Mouse (Mus musculus): Measurements from ENCODE around the gene Phf21b.
A peak's percentile ranks its signal among the peaks of the same experiment; 100 is the strongest.
"Not testable (repeated sequence)": the region's sequence is repeated elsewhere in the genome, so short reads cannot be mapped to it uniquely, and the experiment has no call there.

Phf21b gene

GRCm38 (mm10) chr15:84856006-84856995 lies at the start of gene Phf21b:
Gene Phf21b (minus strand): TSS chr15:84856049.
- DNase-seq (ENCODE audit: low spot score), result no peak

DNA sequence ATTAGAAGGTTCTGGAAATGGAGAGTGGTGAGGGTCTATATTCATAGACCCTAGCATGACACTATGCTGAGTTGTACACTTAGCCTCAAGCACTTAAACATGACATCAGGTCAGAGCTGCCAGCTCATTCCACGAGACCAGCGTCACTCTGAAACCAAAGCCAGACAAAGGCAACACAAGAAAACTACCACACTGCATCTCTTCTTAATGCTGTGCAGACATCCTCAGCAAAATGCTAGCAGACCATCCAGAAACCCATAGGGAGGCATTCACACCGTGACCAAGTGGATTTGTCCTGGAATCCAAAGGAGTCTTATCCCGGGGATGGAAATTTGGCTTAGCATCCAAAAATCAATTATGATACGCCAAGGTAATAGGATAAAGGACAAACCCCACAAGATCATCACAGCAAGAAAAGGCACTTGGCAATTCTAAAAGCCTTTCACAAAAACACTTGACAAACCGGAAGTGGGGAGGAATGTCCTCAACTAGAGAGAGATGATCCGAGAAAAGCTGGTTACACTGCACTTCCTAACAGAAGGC lies 48.1 kb upstream of the Phf21b start:
- no peak for DNase-seq (ENCODE audit: low spot score)

GRCm38 (mm10) chr15:84898077-84898476 lies 42.2 kb upstream of the Phf21b start:
- no peak for DNase-seq (ENCODE audit: low spot score)

DNA sequence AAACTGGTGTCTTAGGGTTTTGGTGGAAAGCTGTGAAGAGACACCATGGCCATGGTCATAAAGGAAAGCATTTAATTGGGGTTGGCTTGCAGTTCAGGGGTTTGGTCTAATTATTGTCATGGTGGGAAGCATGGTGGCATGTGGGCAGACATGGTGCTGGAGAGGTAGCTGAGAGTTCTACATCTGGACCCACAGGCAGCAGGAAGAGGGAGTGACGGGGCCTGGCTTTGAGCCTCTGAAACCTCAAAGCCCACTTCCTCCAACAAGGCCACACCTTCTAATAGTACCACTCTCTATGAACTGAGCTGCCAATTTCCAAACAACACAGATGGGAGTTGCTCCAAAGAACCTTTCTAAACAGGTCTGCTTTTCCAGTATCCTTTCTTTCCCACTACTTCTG lies 40.8 kb upstream of the Phf21b start:
- no peak for DNase-seq (ENCODE audit: low spot score)

GRCm38 (mm10) chr15:84896216-84896615 lies 40.4 kb upstream of the Phf21b start:
- not testable (repeated sequence) for DNase-seq (ENCODE audit: low spot score)

GRCm38 (mm10) chr15:84891658-84892057 lies 35.8 kb upstream of the Phf21b start:
- peak; percentile 61 for DNase-seq (ENCODE audit: low spot score)

DNA sequence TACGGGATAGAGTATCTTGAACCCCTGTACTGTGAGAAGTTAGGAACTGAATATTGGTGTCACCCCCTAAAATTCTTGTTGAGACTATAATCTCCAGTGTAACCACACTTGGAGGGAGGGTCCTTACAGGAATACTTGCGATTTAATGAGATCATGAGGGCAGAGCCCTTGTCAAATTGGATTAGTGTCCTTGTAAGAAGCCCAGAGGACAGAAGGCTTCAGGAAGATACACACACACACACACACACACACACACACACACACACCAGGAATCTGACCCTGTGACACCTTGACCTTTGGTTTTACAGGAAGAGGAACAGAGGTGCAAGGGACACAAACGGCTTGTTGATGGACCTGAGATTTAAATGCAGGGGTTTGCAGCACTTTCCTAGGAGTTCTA lies 35.4 kb upstream of the Phf21b start:
- DNase-seq (ENCODE audit: low spot score), result no peak

GRCm38 (mm10) chr15:84888066-84888465 lies 32.2 kb upstream of the Phf21b start:
- DNase-seq (ENCODE audit: low spot score), result no peak

GRCm38 (mm10) chr15:84877029-84877815 lies 21.4 kb upstream of the Phf21b start:
- no peak for DNase-seq (ENCODE audit: low spot score)

DNA sequence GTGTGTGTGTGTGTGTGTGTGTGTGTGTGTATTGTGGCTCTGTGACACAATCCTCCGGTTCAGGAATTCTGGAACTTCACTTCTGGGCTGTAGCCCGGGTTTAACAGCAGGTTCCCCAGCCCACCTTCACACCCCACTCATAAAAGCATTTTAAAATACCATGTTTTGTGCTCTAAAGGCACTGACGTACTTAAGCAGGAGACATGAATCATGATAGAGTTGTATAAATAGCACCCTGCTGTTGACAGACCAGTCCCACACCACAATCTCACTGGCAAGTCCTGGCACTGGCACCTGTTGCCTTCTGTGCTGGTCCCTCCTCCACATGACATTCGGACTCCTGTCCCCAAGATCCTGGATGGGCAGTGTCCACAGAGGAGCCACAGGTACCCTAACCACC lies 18.0 kb upstream of the Phf21b start:
- no peak for DNase-seq (ENCODE audit: low spot score)

DNA sequence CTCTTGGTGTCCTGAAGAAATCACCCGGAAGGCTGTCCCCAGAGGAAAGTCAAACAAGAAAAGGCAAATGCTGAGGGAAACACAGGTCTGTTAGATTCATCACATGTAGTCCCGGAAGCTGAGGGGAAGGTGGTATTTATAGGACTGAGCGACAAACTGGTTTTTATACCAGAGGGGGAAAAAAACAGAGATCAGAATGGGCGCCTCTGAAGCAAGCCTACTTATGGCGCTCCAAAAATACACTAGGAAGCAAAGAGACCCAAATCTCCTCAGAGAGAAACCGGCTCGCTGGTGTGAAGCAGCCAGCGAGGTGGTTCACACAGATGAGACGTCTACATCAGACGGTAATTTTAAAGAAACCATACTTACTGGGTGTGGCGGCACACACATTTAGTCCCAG lies 17.2 kb upstream of the Phf21b start:
- DNase-seq (ENCODE audit: low spot score), result no peak

DNA sequence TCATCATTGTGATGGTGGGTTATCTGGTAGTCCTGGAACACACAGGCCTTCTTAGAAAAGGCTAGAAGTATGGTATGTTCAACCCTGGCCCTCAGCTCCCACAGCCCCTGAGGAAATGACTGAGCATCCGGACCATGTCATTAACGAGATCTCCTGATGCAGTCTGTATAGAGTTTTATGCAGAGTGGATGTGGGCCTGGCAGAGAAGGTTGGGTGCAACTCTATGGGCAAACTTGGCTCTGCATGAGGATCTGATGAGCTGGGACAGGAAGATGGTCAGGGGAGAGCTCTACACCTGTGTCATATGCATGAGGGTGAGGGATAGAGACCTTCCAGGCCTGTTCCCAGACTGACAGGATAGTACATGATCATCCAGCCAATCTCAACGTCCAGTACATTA lies 16.0 kb upstream of the Phf21b start:
- no peak for DNase-seq (ENCODE audit: low spot score)

- DNase-seq (ENCODE audit: low spot score), result no peak
Measured at GRCm38 (mm10) chr15:84861911-84862310, 6.1 kb upstream of the Phf21b start.

GRCm38 (mm10) chr15:84857623-84858022 lies 1.8 kb upstream of the Phf21b start:
- no peak for DNase-seq (ENCODE audit: low spot score)

DNA sequence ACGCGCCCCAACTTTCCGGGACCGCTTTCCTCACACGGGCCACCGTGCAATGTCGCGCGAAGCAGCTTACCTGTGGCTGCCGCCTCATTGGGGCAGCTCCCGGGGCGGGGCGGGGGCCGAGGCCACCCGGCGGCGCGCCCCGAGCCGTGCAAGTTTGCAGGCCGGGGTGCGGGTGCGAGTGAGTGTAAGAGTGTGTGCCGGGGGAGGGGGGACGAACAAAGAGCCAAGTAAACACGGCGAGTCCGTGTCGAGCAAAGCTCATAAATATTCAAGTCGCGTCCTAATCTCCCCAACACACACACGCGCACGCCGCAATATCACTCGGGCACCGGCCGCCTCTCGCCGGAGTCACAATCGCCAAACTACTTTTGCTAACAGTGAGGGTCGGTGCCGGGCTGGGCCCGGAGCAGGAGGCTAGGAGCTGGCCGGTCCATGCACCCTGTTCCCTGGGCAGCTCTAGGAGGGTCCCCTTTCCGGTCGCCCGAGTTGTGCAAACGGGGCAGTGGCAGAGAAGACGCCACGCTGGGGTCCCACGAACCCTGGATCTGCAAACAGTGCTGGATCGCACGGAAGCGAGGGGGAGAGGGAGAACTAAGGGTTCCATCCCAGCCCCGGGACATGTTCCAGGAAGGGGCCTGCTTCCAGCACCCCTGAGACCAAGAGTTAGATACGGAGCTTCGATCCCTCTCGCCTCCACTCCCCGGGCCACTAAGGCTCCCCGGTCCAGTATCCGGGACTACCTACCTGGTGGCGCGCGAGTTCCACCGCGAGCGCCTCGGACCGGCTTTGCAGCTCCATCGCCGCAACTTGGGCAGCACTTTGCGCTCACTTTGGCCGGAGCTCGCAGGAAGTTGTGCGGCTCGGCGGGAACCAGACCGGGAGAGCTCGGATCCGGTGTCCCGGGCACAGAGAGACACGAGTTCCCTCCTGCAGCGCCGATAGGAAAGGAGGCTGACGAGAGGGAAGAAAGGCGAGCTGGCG lies 638 bp downstream of the Phf21b start:
- DNase-seq (ENCODE audit: low spot score), result no peak

GRCm38 (mm10) chr15:84854171-84854811 lies 1.6 kb downstream of the Phf21b start:
- DNase-seq (ENCODE audit: low spot score), result no peak

GRCm38 (mm10) chr15:84853261-84854137 lies 2.4 kb downstream of the Phf21b start:
- DNase-seq (ENCODE audit: low spot score), result no peak

- no peak for DNase-seq (ENCODE audit: low spot score)
Measured at GRCm38 (mm10) chr15:84852457-84853070, 3.3 kb downstream of the Phf21b start.

- no peak for DNase-seq (ENCODE audit: low spot score)
Measured at GRCm38 (mm10) chr15:84850321-84850720, 5.5 kb downstream of the Phf21b start.
